Mouse (Mus musculus) lung, adult 2 months (tissue): ENCODE measurements around the gene Chrd.

ENCODE experiments used
- CTCF ChIP-seq: fragments of 200-500 bp; IDR thresholded peaks from 2 replicates; pipeline ENCODE4 v1.5.1; 2011; ENCODE audit warnings: mild to moderate bottlenecking, low read length, control low read depth; ENCODE audit not compliant: insufficient read depth
- POLR2A ChIP-seq: fragments of 200-500 bp; IDR thresholded peaks from 2 replicates; pipeline ENCODE4 v1.6.1; 2011; ENCODE audit warnings: low read depth, mild to moderate bottlenecking, control low read depth, low read length, borderline replicate concordance; ENCODE audit errors: extremely low read depth

- TF ChIP-seq CTCF (no peak), POLR2A (no peak)
Measured at GRCm38 (mm10) chr16:20691617-20692016, 41.3 kb upstream of the Chrd start.
